ENCODE assay signal across 21 mouse cellular contexts in genomic region chr2:178593743-178594142, GRCm38 (mm10).
DNase-seq lines count a peak whose midpoint lies in the region; ATAC-seq and TF ChIP-seq lines count a peak whose summit lies in the region.
"Had no signal": no experiment of that assay in that cellular context is flagged by ENCODE, and none has a peak within 500 bp of the region (broad histone marks: within the 10 kb centered on the region; RNA-seq: fewer than 3 reads in every experiment).

No protein-coding gene starts in this region.

- no peak overlapping the region for H3K27ac ChIP-seq in heart, embryonic 15.5 days
- H3K27ac ChIP-seq in ES-E14 (ENCODE audit: insufficient read depth, low read depth, low read length, poor library complexity, severe bottlenecking) = peak overlapping the region; percentile 61; the same call in 1 of the 2 replicates
- no peak overlapping the region for H3K27ac ChIP-seq in forebrain, postnatal 0 days (ENCODE audit: low read depth, low read length)
- no peak overlapping the region for H3K27ac ChIP-seq in intestine, postnatal 0 days (ENCODE audit: low read depth, low read length)
- H3K27ac ChIP-seq in gastrocnemius, adult 2 months = no peak overlapping the region
- H3K27ac ChIP-seq: embryonic facial prominence, embryonic 15.5 days; kidney, embryonic 15.5 days; left cerebral cortex, adult 2 months; limb, embryonic 13.5 days had no signal

- WGBS in heart, embryonic 15.5 days = 49% methylated on average over 9 of the region's 9 CpGs
- 22% methylated on average over 9 of the region's 9 CpGs for WGBS in forebrain, postnatal 0 days
- WGBS in intestine, postnatal 0 days = 48% methylated on average over 9 of the region's 9 CpGs

- no peak overlapping the region for H3K4me3 ChIP-seq in heart, embryonic 15.5 days
- no peak overlapping the region for H3K4me3 ChIP-seq in ES-E14 (ENCODE audit: insufficient read depth in 1 of 2, low read depth in 1 of 2, low read length in 2 of 2, poor library complexity in 1 of 2, severe bottlenecking in 1 of 2)
- no peak overlapping the region for H3K4me3 ChIP-seq in forebrain, postnatal 0 days (ENCODE audit: low read depth, low read length)
- H3K4me3 ChIP-seq in intestine, postnatal 0 days (ENCODE audit: low read depth, low read length) = no peak overlapping the region
- H3K4me3 ChIP-seq in gastrocnemius, adult 2 months = no peak overlapping the region
- H3K4me3 ChIP-seq: embryonic facial prominence, embryonic 15.5 days; kidney, embryonic 15.5 days; left cerebral cortex, adult 2 months; limb, embryonic 13.5 days had no signal

- ATAC-seq in heart, embryonic 15.5 days (replicated peaks; ENCODE audit: insufficient number of reproducible peaks, insufficient read depth, low FRiP score, low read depth) = peak; percentile 27; the same call in 1 of the 2 replicates
- 0 out of 2 replicates have a peak, but pooled peaks have one; percentile 16 for ATAC-seq in forebrain, postnatal 0 days
- peak; percentile 25 for ATAC-seq in intestine, postnatal 0 days
- ATAC-seq: activated CD4-positive, CD25-positive, alpha-beta regulatory T cell, adult 4 months; inflammation-experienced regulatory T-cells, adult 6 months; Patski had no signal

- H3K27me3 ChIP-seq in heart, embryonic 15.5 days = peaks cover 4% of the 10 kb centered on the region; the same call in 1 of the 2 replicates
- no peaks in the 10 kb centered on the region for H3K27me3 ChIP-seq in forebrain, postnatal 0 days (ENCODE audit: insufficient read depth, low read length)
- no peaks in the 10 kb centered on the region for H3K27me3 ChIP-seq in intestine, postnatal 0 days (replicated peaks; ENCODE audit: control insufficient read depth, insufficient read depth, low read length)
- H3K27me3 ChIP-seq: embryonic facial prominence, embryonic 15.5 days; kidney, embryonic 15.5 days; limb, embryonic 13.5 days had no signal

- no peaks in the 10 kb centered on the region for H3K36me3 ChIP-seq in heart, embryonic 15.5 days
- no peaks in the 10 kb centered on the region for H3K36me3 ChIP-seq in ES-E14 (ENCODE audit: control insufficient read depth, insufficient read depth, low read length, poor library complexity, severe bottlenecking)
- H3K36me3 ChIP-seq in forebrain, postnatal 0 days (ENCODE audit: insufficient read depth) = no peaks in the 10 kb centered on the region
- no peaks in the 10 kb centered on the region for H3K36me3 ChIP-seq in intestine, postnatal 0 days (ENCODE audit: control insufficient read depth, insufficient read depth)
- H3K36me3 ChIP-seq: embryonic facial prominence, embryonic 15.5 days; kidney, embryonic 15.5 days; limb, embryonic 13.5 days had no signal

- in situ Hi-C loops in ES-E14 (cut with MboI; ENCODE audit: low sequenced_read_pairs in 2 of 2, unreplicated experiment in 2 of 2) = no loop called here

- no peak for DNase-seq in heart, adult 18-20 months
- no peak for DNase-seq in ES-E14 (ENCODE audit: low read depth, low spot score)
- peak; percentile 30 for DNase-seq in forebrain, postnatal 0 days
- no peak for DNase-seq in left cerebral cortex, adult 9 months (ENCODE audit: low spot score in 2 of 2)
- no peak for DNase-seq in gastrocnemius, adult 2 months
- DNase-seq in frontal cortex, postnatal 36 days (ENCODE audit: low spot score in 2 of 2) = no peak
- DNase-seq: adrenal gland, postnatal 25 days; cerebellum, adult 8-10 months; gastrocnemius, postnatal 10 days; heart, postnatal 14 days; lung, postnatal 14 days; right cerebral cortex, adult 18-20 months had no signal

- H3K9me3 ChIP-seq in heart, embryonic 15.5 days (replicated peaks) = no peaks in the 10 kb centered on the region
- no peaks in the 10 kb centered on the region for H3K9me3 ChIP-seq in ES-E14 (ENCODE audit: control insufficient read depth, insufficient read depth, low read depth, low read length)
- H3K9me3 ChIP-seq in forebrain, postnatal 0 days (ENCODE audit: low read length) = no peaks in the 10 kb centered on the region
- H3K9me3 ChIP-seq in intestine, postnatal 0 days (ENCODE audit: control insufficient read depth) = no peaks in the 10 kb centered on the region
- H3K9me3 ChIP-seq: embryonic facial prominence, embryonic 15.5 days; kidney, embryonic 15.5 days; limb, embryonic 13.5 days had no signal

- no peak for TF ChIP-seq CTCF in forebrain, postnatal 0 days (IDR thresholded peaks at IDR 0.05; ENCODE audit: low read depth)
- no peak for TF ChIP-seq CTCF in intestine, postnatal 0 days (IDR thresholded peaks at IDR 0.05; ENCODE audit: low read depth)
- no peak for TF ChIP-seq CTCF in gastrocnemius, adult 2 months (IDR thresholded peaks at IDR 0.05)

- H3K4me1 ChIP-seq in heart, embryonic 15.5 days (replicated peaks) = peaks cover 8% of the 10 kb centered on the region
- H3K4me1 ChIP-seq in ES-E14 (ENCODE audit: control insufficient read depth in 2 of 2, insufficient read depth in 2 of 2, low read length in 2 of 2, poor library complexity in 1 of 2) = peaks cover 5 to 15% of the 10 kb centered on the region in 2 experiments
- H3K4me1 ChIP-seq in forebrain, postnatal 0 days (ENCODE audit: insufficient read depth) = peaks cover 14% of the 10 kb centered on the region; the same call in 1 of the 2 replicates
- H3K4me1 ChIP-seq in intestine, postnatal 0 days (replicated peaks; ENCODE audit: control insufficient read depth, insufficient read depth, low read length) = no peaks in the 10 kb centered on the region

- no peak overlapping the region for H3K9ac ChIP-seq in heart, embryonic 15.5 days
- no peak overlapping the region for H3K9ac ChIP-seq in ES-E14 (ENCODE audit: insufficient read depth, low read depth, low read length, poor library complexity, severe bottlenecking)
- H3K9ac ChIP-seq in forebrain, postnatal 0 days = no peak overlapping the region
- no peak overlapping the region for H3K9ac ChIP-seq in intestine, postnatal 0 days (ENCODE audit: low read depth, low read length)
- H3K9ac ChIP-seq: embryonic facial prominence, embryonic 15.5 days; kidney, embryonic 15.5 days; limb, embryonic 13.5 days had no signal

- intact Hi-C loops in gastrocnemius, adult 2 months (cut with DNase I) = no loop called here

- no peak overlapping the region for H3K4me2 ChIP-seq in heart, embryonic 15.5 days
- H3K4me2 ChIP-seq in forebrain, postnatal 0 days (ENCODE audit: low read depth) = no peak overlapping the region
- H3K4me2 ChIP-seq in intestine, postnatal 0 days (replicated peaks; ENCODE audit: low read depth) = no peak overlapping the region
- H3K4me2 ChIP-seq: embryonic facial prominence, embryonic 15.5 days; kidney, embryonic 15.5 days; limb, embryonic 13.5 days had no signal

TF ChIP-seq in ES-E14, 5 proteins besides CTCF, POLR2A, EP300 and RAD21:
- TF ChIP-seq ZNF384 (IDR thresholded peaks at IDR 0.05; ENCODE audit: low read depth, low read length) (no peak), HCFC1 (IDR thresholded peaks at IDR 0.05; ENCODE audit: borderline replicate concordance, insufficient read depth, low read length) (no peak), MAFK (IDR thresholded peaks at IDR 0.05; ENCODE audit: insufficient read depth, low read depth, low read length) (no peak), CHD2 (IDR thresholded peaks at IDR 0.05; ENCODE audit: low read depth, low read length) (no peak)
TF ChIP-seq in ES-E14: peak in this region for 0.
